Mouse (Mus musculus): ENCODE results near the gene Wdr45.
A peak's percentile ranks its signal among the peaks of the same experiment; 100 is the strongest.
"Not testable (repeated sequence)": the region's sequence is repeated elsewhere in the genome, so short reads cannot be mapped to it uniquely, and the experiment has no call there.

The Wdr45 gene

DNA sequence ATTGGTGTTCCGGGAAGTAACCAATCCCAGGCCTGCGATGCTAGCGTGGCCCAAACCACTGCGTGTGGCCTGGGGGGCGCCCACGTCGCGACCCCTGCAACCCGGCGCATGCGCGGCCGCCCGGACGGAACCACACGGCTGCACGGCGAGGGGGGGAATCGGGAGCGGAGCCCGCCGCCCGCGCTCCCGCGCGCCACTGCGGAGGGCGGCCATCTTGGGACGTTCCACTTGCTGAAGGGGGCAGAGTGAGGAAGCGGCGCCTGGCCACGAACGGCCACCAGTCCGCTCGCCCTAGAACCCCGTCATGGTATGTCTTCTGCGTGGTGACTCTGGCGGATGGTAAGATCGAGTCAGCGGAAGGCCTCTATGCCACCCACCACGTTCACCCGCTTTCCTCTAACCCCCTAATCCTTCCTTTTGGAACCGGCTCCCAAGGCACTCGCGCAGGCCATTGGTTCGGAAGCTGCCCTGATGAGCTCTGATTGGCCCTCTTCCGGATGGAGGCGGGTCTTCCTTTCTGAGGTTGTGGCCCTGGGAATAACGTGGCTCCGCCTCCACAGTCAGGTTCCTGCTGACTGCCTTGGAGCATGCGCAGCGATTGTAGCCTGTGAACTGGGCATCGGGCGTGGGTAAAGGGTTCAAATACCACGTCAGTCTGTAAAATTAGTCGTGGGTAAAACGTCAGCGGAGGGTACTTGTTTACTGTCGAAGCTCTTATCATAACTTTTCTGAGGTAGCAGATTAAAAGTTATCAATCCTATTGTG lies at the start of gene Wdr45:
Gene Wdr45 (plus strand): TSS at position 199 of the 765 bp plus-strand sequence.
- peak; percentile 97 for DNase-seq (ENCODE audit: low spot score in 2 of 2)

DNA sequence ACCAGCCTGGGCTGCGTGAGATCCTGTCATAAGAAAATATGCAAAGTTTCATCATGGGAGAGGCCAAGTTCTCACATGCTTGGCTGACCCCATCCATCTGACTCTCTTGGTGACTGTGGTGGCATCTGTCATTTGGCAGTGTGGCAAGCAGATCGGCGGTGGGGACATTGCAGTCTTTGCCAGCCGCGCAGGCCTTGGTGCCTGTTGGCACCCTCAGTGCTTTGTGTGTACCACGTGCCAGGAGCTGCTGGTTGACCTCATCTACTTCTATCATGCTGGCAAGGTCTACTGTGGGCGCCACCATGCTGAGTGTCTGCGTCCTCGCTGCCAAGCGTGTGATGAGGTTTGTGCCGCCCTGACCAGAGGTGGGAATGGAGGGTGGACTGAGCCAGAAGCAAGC lies 49.3 kb upstream of the Wdr45 start:
- DNase-seq (ENCODE audit: low spot score in 2 of 2): no peak

DNA sequence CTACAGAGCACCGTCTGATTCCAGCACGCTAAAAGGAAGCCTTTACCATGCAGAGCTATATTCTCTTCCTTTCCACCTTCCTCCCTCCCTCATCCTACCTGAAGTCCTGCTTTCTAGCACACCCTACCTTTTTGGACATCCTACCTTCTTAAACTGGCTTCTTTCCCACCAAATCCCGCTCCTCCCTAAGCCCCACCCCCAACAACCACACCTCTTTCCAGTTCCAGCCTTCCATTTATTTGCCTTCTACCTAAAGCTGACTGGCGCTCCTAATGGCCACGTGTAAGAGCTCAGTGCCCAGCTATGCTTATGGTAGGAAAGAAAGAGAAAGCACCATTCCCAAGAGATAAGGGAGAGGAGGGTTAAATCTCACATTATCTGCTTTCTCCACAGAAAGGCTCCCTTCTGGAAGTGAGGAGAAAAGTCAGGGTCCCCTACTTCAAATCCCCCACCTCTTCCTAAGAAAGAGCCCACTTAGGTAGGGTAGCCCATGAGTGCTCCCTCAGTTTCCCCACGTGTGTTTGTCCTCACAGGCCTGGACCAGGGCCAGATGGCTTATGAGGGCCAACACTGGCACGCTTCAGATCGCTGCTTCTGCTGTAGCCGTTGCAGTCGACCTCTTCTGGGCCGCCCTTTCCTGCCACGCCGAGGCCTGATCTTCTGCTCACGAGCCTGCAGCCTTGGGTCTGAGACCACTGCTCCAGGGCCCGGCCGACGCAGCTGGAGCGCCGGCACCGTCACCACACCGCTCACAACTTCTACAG lies 48.2 kb upstream of the Wdr45 start:
- DNase-seq (ENCODE audit: low spot score in 2 of 2): no peak

DNA sequence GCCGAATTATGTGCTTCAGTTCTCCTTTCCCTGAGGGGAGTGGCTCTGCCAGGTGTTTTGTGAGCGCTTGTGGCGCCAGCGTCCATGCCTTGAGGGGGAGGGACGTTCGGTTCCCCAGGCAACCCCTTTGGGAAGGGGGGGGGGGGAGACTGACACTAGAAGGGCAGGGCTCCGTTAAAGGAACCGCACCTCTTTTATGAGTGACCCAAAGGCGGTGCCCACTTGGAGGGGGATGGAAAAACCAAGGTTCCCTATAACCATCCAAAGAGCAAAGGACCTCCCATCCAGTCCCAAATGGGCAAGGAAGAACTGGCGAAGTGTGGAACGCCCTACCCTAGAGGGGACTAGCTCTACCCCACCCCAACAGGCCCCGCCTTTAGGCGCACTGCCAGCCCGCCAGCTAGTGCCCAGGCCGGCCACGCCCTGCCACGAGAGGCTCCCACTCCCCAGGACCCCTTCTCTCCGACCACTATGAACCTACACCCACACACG lies 43.7 kb upstream of the Wdr45 start:
- peak; percentile 60 to 62 for DNase-seq (ENCODE audit: low spot score in 2 of 2)

GRCm38 (mm10) chrX:7670921-7671623 lies 43.1 kb upstream of the Wdr45 start, which contains the start of gene Plp2:
Plp2 (minus strand) TSS chrX:7671390.
- DNase-seq (ENCODE audit: low spot score in 2 of 2): peak in 1 of 2 experiments; percentile 58

DNA sequence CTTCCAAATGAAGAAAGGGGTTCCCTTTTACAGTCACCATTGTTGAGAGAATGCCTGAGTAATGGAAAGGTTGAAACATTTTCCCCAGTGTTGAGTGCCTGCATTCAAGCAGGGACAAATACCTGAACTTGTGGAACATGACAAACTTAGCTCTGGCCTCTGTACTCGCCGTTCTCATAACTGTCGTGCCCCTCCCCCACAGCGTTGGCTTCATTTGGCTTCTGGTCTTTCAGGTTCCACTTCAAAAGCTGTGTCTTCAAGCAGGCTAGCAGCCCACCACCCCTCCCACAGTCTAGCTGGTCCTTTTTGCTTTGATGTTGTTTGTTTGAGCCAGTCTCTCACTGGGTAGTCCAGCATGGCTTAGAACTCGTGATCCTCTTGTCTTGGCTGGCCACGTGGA lies 41.4 kb upstream of the Wdr45 start:
- no peak for DNase-seq (ENCODE audit: low spot score in 2 of 2)

DNA sequence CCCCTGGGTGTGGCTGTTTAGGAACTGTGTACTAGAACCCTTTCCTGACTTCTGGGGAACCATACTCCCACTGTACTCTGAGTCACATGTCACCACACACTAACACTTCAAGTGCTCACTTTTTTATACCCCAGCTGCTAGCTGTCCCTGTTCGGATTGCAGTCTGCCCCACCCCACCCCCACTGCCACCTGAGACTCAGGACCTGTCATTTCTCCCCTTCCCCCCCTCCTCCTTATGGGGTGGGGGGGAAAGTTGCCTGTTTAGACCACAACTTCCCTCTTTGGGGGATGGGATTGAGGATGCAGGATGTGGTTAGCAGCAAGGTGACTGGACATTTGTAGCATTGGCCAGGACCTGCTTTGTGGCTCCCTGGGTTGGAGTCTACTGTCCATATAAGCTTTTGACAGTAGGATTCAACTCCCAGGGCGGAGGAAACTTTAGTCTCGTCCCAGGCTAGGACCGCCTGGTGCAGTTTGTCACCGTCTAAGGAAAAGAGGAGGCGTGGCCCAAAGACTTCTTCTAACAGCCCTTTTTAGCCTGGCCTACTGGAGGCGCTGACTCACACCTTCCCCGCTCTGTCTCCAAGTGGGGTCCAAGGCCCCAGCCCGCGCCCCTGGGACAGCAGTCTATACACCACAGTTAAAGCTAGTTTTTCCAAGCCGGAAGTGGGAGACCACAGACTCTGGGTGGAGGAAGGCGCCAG lies 40.4 kb upstream of the Wdr45 start:
- no peak for DNase-seq (ENCODE audit: low spot score in 2 of 2)

GRCm38 (mm10) chrX:7674284-7675000 lies 39.7 kb upstream of the Wdr45 start:
- peak; percentile 46 to 53 for DNase-seq (ENCODE audit: low spot score in 2 of 2)

- DNase-seq (ENCODE audit: low spot score in 2 of 2): no peak
Observed at GRCm38 (mm10) chrX:7675001-7675380, 39.1 kb upstream of the Wdr45 start.

DNA sequence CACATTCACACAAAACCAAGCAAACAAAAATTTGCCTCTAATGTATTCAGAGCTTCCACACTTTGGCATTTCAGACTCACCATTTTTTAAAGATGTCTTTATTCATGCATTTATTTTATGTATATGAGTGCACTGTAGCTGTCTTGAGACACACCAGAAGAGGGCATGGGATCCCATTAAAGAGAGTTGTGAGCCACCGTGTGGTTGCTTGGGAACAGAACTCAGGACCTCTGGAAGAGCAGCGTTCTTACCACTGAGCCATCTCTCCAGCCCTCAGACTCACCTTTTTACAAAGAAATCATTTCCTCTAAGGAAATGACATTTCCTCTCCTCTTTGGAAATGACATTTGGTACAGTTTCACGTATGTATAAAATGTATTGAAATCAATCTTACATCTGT lies 35.1 kb upstream of the Wdr45 start:
- DNase-seq (ENCODE audit: low spot score in 2 of 2): no peak

GRCm38 (mm10) chrX:7679405-7680056 lies 34.6 kb upstream of the Wdr45 start:
- peak; percentile 83 to 86 for DNase-seq (ENCODE audit: low spot score in 2 of 2)

- no peak for DNase-seq (ENCODE audit: low spot score in 2 of 2)
Observed at GRCm38 (mm10) chrX:7680057-7680412, 34.1 kb upstream of the Wdr45 start.

GRCm38 (mm10) chrX:7680864-7681263 lies 33.3 kb upstream of the Wdr45 start, which contains the start of gene Magix:
Magix (minus strand) TSS chrX:7681251.
- DNase-seq (ENCODE audit: low spot score in 2 of 2): no peak

- no peak for DNase-seq (ENCODE audit: low spot score in 2 of 2)
Observed at GRCm38 (mm10) chrX:7688321-7688720, 25.8 kb upstream of the Wdr45 start.

DNA sequence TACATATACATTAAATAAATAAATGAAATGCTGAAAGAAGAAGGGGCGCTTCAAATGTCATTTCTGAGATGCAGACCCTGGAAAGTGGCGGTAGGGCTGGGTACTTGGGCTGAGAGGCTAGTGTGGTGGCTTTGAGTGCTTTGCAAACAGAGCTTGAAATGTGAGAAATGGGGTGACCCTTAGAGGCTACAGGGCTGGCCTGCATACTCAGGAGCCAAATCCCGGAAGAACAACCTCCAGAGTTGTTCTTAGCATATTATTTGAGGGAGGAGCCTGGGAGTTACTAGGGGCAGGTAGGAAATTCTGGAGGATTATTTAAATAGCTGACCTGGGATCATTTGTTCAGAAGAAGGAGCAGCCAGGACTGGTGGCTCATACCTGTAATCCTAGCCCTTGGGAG lies 23.6 kb upstream of the Wdr45 start:
- no peak for DNase-seq (ENCODE audit: low spot score in 2 of 2)

DNA sequence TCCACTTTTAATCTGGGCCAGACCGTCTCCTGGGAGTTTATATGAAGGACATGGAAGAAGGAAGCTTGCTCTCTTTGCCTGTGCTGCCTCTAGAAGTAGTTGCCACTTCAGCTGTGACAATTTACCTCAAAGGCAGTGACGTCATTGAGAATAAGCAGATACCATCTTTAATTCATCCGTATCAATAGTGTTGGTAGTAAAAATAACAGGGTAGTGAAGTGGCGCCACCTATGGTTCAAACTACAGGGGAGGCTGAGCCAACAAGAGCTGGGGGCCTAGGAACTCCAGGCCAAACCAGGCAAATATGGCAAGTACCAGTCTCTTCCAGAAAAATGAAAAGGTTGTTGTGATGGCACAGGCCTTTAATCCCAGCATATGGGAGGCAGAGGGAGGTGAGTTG lies 21.3 kb upstream of the Wdr45 start:
- DNase-seq (ENCODE audit: low spot score in 2 of 2): no peak

GRCm38 (mm10) chrX:7696520-7696919 lies 17.6 kb upstream of the Wdr45 start:
- DNase-seq (ENCODE audit: low spot score in 2 of 2): no peak

GRCm38 (mm10) chrX:7696954-7697381 lies 17.2 kb upstream of the Wdr45 start, which contains the start of gene Gpkow:
Gpkow (plus strand) TSS chrX:7697131.
- DNase-seq (ENCODE audit: low spot score in 2 of 2): peak; percentile 88 to 93

GRCm38 (mm10) chrX:7713764-7714134 lies 384 bp upstream of the Wdr45 start:
- DNase-seq (ENCODE audit: low spot score in 2 of 2): not testable (repeated sequence)

GRCm38 (mm10) chrX:7716058-7716457 lies 1.9 kb downstream of the Wdr45 start:
- DNase-seq (ENCODE audit: low spot score in 2 of 2): not testable (repeated sequence)
